Mouse (Mus musculus) kidney, adult 18-20 months (tissue): ENCODE results near the gene Cant1.

Source experiments
- DNase-seq: peaks from one replicate; pipeline ENCODE4 v3.0.0; 2021

The Cant1 gene

GRCm38 (mm10) chr11:118418834-118419504 is at the start of gene Cant1:
Cant1 (minus strand) TSS chr11:118419086.
- DNase-seq = peak; percentile 97

DNA sequence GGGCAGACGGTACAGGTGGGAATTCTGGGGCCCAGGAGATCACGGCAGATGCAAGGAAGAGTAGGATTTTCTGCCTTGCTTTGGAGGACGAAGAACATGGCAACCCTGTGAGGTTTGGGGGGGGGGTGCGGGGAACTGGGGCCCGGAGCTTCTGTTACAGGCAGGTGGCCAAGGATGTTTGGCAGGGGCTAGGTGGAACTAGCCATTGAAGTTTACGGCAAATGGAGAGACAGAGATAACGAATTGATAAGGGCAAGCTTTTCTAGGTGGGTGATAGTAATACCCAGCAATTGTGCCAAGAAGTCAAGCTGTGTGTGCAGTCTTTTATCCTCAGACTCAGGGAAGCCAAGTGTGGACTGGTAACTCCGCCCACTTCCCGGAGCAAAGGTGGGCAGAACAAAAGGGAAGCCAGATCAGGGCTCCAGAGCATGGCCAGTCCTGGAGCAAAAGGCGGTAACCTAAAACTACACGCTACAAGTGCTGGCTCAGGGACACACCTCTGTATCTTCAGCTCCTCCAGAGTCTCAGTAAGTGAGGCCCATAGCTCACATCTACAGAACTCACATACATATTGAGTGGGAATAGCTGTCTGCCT is 48.7 kb upstream of the Cant1 start:
- no peak for DNase-seq

- DNase-seq = no peak
Measured at GRCm38 (mm10) chr11:118460280-118460679, 41.4 kb upstream of the Cant1 start.

GRCm38 (mm10) chr11:118459536-118459935 is 40.6 kb upstream of the Cant1 start:
- no peak for DNase-seq

- peak; percentile 48 for DNase-seq
Measured at GRCm38 (mm10) chr11:118459051-118459450, 40.2 kb upstream of the Cant1 start.

GRCm38 (mm10) chr11:118456937-118457336 is 38.1 kb upstream of the Cant1 start:
- DNase-seq = no peak

DNA sequence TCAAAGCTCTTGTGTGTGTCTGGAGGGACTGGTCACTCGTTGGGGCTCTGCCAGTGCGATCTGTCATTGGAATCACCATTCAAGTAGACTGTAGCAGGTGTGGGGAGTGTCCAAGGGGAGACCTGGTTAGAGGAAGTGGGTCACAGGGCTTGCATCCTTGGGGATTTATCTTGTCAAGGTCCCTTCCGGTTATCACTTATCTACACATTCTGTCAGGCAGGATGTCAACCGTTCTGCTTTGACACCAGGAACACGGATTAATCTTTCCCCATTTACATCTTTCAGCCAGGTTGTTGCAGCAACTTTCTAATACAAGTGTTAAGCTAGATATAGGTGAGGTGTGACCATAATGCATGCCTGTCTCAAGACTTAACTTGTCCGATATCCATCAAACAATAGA is 36.9 kb upstream of the Cant1 start:
- DNase-seq = no peak

GRCm38 (mm10) chr11:118453886-118454671 is 35.2 kb upstream of the Cant1 start:
- DNase-seq = no peak

GRCm38 (mm10) chr11:118452955-118453354 is 34.1 kb upstream of the Cant1 start:
- DNase-seq = no peak

DNA sequence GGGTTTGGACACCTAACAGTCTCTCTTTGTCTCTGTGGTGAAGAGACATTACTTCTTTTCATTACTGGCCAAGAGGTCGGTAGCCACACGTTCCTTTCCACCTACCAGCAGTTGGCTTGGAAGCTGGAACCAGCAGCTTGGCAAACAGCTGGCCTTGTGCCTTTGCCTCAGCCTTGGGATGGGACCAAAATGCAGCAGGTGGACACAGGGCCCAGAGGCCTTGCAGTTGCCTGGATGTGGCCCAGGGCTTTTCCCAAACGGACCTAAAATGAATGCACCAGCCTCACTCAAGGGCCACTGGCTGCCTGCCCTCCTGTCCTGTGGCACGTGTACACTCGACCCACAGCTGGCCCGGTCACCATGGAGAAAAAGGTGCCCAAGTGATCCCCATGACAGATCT is 32.3 kb upstream of the Cant1 start:
- no peak for DNase-seq

DNA sequence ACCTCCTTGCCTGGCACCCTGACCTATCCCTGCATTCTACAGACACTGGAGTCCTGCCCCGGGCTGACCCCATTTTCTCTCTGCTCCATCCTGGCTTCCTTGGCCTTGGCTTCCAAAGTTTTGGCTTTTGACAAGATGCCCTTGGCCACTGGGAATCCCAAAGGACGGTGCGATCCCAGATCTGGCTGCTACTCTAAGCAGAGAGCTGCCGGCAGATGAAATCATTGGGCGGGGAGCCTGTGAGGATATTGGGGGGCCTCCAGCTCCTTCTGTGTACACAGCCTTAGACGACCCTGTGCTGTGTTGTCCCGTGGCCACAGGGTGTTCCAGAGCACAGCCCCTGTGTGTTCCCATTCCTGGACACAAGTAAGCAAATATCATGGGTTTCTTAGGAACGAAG is 29.5 kb upstream of the Cant1 start:
- DNase-seq = no peak

- DNase-seq = no peak
Measured at GRCm38 (mm10) chr11:118447346-118447745, 28.5 kb upstream of the Cant1 start.

DNA sequence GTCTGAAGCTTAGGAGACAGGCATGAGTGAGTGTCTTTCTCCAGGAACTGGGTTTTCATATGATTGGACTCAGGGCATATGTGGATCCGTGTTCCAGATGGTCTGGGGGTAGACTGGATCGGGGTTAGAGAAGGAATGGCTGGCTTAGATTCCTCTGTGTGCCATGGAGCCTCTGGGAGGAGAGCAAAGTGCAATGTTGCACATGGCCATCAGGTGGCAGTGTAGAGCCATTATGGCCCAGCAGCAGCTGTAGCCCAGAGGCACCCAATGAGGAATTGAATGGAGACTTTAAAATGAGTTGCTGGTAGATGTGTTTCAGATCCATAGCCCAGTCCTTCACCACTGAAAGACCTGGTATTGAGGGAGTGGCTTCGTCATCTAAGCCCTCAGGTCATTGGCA is 27.0 kb upstream of the Cant1 start:
- peak; percentile 69 for DNase-seq

DNA sequence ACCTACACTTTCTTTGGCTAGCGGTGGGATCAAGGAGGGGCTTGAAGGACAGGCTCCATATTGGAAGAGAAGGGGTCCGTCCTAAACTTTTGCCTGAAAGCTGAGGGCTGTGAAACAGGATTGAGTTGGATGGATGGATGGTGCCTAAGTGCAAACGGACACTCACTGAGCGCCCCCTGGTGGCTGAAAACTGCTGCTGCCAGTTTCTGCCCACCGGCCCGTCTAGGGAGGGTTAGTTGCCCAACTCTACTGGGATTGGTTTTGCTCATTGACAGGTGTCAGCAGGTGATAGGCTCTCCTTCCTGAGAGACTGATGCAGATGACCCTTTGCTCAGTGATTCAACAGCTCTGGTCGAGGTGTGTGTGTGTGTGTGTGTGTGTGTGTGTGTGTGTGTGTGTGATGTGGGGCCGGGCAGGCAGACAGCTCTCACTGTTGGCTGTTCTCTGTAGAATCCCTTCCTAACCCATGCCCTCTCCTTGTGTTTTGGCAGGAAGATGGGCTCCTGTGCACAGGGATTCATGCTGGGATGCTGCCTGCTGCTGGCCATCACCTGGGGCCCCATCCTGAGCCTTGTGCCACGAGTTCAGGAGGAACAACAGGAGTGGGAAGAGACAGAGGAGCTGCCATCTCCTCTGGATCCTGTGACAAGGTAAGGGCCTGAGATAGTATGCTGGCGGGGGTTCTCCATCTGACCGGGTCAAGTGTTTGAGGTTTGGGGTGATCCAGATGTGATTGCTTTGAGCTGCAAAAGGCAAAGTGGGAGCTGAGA is 24.5 kb upstream of the Cant1 start:
- DNase-seq = peak; percentile 75

- no peak for DNase-seq
Measured at GRCm38 (mm10) chr11:118442691-118443090, 23.8 kb upstream of the Cant1 start.

DNA sequence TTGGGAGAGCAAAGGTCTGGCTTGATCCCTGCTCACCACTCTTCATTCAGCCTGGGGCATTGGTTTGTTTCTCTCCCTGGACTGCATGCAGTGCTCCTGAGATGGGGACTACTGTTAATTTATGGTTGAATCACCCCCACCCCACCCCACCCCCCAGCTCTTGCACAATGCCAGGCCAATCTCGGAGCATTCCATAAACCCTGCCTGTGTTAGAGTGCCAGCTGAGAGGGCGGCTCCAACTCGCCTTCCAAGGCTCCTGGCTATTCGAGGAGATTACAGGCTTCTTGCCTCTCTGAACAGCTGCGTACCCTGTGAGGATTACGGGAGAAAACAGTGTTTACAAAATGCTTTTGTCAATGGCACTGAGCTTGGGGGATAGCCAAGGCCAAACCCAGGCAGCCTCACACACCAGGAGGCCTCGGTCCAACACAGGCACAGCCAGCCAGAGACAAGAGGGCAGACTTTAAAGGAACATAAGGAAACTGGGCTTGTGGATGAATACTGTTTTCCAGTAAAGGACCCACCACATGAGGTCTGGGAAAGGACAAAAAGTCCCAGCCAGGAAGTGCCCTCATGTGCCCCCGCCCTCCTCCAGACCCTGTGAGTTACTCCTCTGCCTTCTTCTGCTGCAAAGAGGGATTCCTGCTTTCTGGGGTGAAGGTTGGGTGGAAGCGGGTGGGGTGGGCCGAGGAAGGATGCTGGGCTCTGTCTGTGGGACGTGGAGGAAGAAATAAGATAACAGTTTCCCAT is 20.0 kb upstream of the Cant1 start:
- DNase-seq = no peak

- DNase-seq = peak; percentile 72
Measured at GRCm38 (mm10) chr11:118436471-118436935, 17.6 kb upstream of the Cant1 start.

DNA sequence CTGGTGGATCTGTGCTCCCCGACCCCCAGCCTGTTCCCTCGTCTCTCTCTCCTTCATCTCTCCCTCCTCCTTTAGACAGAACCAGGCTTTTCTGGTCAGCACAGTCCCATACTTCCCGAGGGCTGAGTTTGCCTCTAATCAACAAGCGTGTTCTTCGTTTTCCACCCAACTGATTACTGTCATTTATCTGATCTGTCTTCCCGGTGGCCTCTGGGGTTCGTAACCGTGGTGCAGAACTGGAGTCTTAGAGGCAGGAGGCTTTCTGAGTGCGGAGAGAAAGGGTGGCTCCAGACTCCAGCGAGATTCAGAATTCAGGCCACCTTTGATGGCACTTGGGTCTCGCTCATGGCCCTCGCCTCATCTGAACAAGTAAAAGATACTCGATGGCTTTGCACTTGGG is 15.2 kb upstream of the Cant1 start:
- DNase-seq = no peak

DNA sequence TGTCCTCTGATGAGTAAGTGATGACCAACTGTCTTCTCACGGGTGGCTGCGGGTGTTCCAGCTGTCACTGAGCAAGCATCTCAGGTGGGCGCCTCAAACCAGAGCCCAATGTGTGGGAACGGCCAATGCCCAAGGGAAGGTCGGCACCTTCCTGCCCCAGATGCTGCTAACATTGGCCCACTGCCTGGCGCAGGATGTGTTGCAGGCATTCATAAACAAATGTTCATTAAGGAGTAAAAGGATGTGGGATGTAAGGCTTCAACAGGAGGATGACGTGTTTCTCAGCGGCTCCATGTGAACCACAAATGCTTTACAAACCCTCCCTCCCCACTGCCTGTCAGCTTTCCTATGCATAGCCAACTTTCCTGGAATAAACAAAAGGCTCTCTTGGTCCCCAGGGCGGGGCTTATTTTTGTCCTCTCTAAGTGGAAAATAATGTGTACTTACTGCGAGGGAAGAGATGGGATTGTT is 14.5 kb upstream of the Cant1 start:
- DNase-seq = no peak

- no peak for DNase-seq
Measured at GRCm38 (mm10) chr11:118431100-118431948, 12.4 kb upstream of the Cant1 start.

GRCm38 (mm10) chr11:118430291-118430885 is 11.5 kb upstream of the Cant1 start:
- DNase-seq = no peak
